Mouse (Mus musculus) frontal cortex, postnatal 10 days (tissue): ENCODE results near the gene Ttc19.
"Not testable (repeated sequence)": the region's sequence is repeated elsewhere in the genome, so short reads cannot be mapped to it uniquely, and the experiment has no call there.

ENCODE experiments used
- DNase-seq, 2 experiments: peaks; one replicate each; pipeline ENCODE4 v3.0.0; 2022; ENCODE audit warnings: low spot score in 2 of 2, mixed read lengths in 1 of 2

Gene Ttc19

GRCm38 (mm10) chr11:62284020-62284419 lies 2.7 kb downstream of the Ttc19 start:
- DNase-seq, result not testable (repeated sequence)

GRCm38 (mm10) chr11:62285020-62285419 lies 3.7 kb downstream of the Ttc19 start:
- DNase-seq, result no peak

- no peak for DNase-seq
These were observed 6.4 kb downstream of the Ttc19 start for GRCm38 (mm10) chr11:62287700-62288099.

- DNase-seq, result no peak
These were observed 12.8 kb downstream of the Ttc19 start for GRCm38 (mm10) chr11:62294121-62294520.

GRCm38 (mm10) chr11:62298883-62299282 lies 17.6 kb downstream of the Ttc19 start:
- no peak for DNase-seq

- no peak for DNase-seq
These were observed 24.6 kb downstream of the Ttc19 start for GRCm38 (mm10) chr11:62305866-62306265.

- no peak for DNase-seq
These were observed 28.0 kb downstream of the Ttc19 start for GRCm38 (mm10) chr11:62309296-62309695.

GRCm38 (mm10) chr11:62314984-62315383 lies 33.7 kb downstream of the Ttc19 start:
- no peak for DNase-seq

GRCm38 (mm10) chr11:62317746-62318145 lies 36.5 kb downstream of the Ttc19 start:
- peak in 1 of 2 experiments; percentile 59 for DNase-seq

- no peak for DNase-seq
These were observed 38.8 kb downstream of the Ttc19 start for GRCm38 (mm10) chr11:62320097-62320496.

- no peak for DNase-seq
These were observed 42.4 kb downstream of the Ttc19 start for GRCm38 (mm10) chr11:62323659-62324058.

GRCm38 (mm10) chr11:62331141-62331540 lies 49.9 kb downstream of the Ttc19 start:
- no peak for DNase-seq

GRCm38 (mm10) chr11:62332228-62332627 lies 51.0 kb downstream of the Ttc19 start:
- no peak for DNase-seq

GRCm38 (mm10) chr11:62343002-62343401 lies 61.7 kb downstream of the Ttc19 start:
- DNase-seq, result no peak

GRCm38 (mm10) chr11:62351948-62352347 lies 70.7 kb downstream of the Ttc19 start:
- no peak for DNase-seq

- DNase-seq, result no peak
These were observed 73.9 kb downstream of the Ttc19 start for GRCm38 (mm10) chr11:62355216-62355615.

GRCm38 (mm10) chr11:62366879-62367278 lies 85.6 kb downstream of the Ttc19 start:
- no peak for DNase-seq

- DNase-seq, result no peak
These were observed 88.7 kb downstream of the Ttc19 start for GRCm38 (mm10) chr11:62369924-62370323.

- no peak for DNase-seq
These were observed 90.5 kb downstream of the Ttc19 start for GRCm38 (mm10) chr11:62371776-62372175.

- DNase-seq, result not testable (repeated sequence)
These were observed 96.1 kb downstream of the Ttc19 start for GRCm38 (mm10) chr11:62377202-62377851.
